In genomic region chr11:74051347-74051746, GRCm38 (mm10) we compare ENCODE assay signal across 29 mouse cellular contexts. TPM values are rescaled to one million over a fixed set of nuclear protein-coding genes. Genes with fewer than 3 reads are reported as not detected.
A peak's percentile ranks its signal among the peaks of the same experiment; 100 is the strongest.
DNase-seq lines count a peak whose midpoint lies in the region; ATAC-seq and TF ChIP-seq lines count a peak whose summit lies in the region.
"Had no signal": no experiment of that assay in that cellular context is flagged by ENCODE, and none has a peak within 500 bp of the region (broad histone marks: within the 10 kb centered on the region; RNA-seq: fewer than 3 reads in every experiment).

No protein-coding gene starts in this region.

- H3K9me3 ChIP-seq in ES-E14 (ENCODE audit: control insufficient read depth, insufficient read depth, low read depth, low read length) = no peaks in the 10 kb centered on the region
- H3K9me3 ChIP-seq: embryonic facial prominence, embryonic 13.5 days; heart, embryonic 15.5 days; intestine, embryonic 15.5 days had no signal

- in situ Hi-C loops in ES-E14 (cut with MboI; ENCODE audit: low sequenced_read_pairs in 2 of 2, unreplicated experiment in 2 of 2) = loop anchor here in 1 of 2 experiments (10.0 kb wide), 1 partner anchor 313 kb away; the partner anchor contains the start of gene Olfr412

- no peak for DNase-seq in layer of hippocampus, adult 2 months (ENCODE audit: low spot score in 2 of 2)
- no peak for DNase-seq in layer of hippocampus, postnatal 25 days (ENCODE audit: extremely low spot score in 1 of 2, low spot score in 1 of 2)
- DNase-seq in ES-E14 (ENCODE audit: low read depth, low spot score) = peak; percentile 6
- DNase-seq in ZHBTc4 (ENCODE audit: low read depth, low spot score) = peak; percentile 6
- DNase-seq in urinary bladder, postnatal 4 days (ENCODE audit: low spot score in 2 of 2) = no peak
- DNase-seq: adrenal gland, adult 8-10 months; adrenal gland, postnatal 25 days; cerebellum, adult 2 months; cerebellum, postnatal 36 days; embryo, embryonic 11 days; gastrocnemius, postnatal 25 days; heart, adult 18-20 months; heart, postnatal 10 days; heart, postnatal 36 days had no signal

- H3K36me3 ChIP-seq in ES-E14 (ENCODE audit: control insufficient read depth, insufficient read depth, low read length, poor library complexity, severe bottlenecking) = no peaks in the 10 kb centered on the region
- H3K36me3 ChIP-seq: embryonic facial prominence, embryonic 10.5 days; embryonic facial prominence, embryonic 13.5 days; forebrain, embryonic 12.5 days; forebrain, embryonic 15.5 days; heart, embryonic 12.5 days; heart, embryonic 15.5 days; hindbrain, embryonic 10.5 days; hindbrain, embryonic 13.5 days; intestine, embryonic 15.5 days had no signal

- no peak overlapping the region for H3K4me3 ChIP-seq in layer of hippocampus, adult 2 months
- no peak overlapping the region for H3K4me3 ChIP-seq in ES-E14 (ENCODE audit: insufficient read depth in 1 of 2, low read depth in 1 of 2, low read length in 2 of 2, poor library complexity in 1 of 2, severe bottlenecking in 1 of 2)
- H3K4me3 ChIP-seq: embryonic facial prominence, embryonic 10.5 days; embryonic facial prominence, embryonic 13.5 days; erythroblast, embryonic 14.5 days; forebrain, embryonic 12.5 days; forebrain, embryonic 15.5 days; heart, embryonic 12.5 days; heart, embryonic 15.5 days; hindbrain, embryonic 10.5 days; hindbrain, embryonic 13.5 days; intestine, embryonic 15.5 days had no signal

- no peaks in the 10 kb centered on the region for H3K4me1 ChIP-seq in ES-E14 (ENCODE audit: control insufficient read depth in 2 of 2, insufficient read depth in 2 of 2, low read length in 2 of 2, poor library complexity in 1 of 2)
- H3K4me1 ChIP-seq: embryonic facial prominence, embryonic 10.5 days; embryonic facial prominence, embryonic 13.5 days; forebrain, embryonic 12.5 days; forebrain, embryonic 15.5 days; heart, embryonic 12.5 days; heart, embryonic 15.5 days; hindbrain, embryonic 10.5 days; hindbrain, embryonic 13.5 days; intestine, embryonic 15.5 days had no signal

- H3K9ac ChIP-seq in ES-E14 (ENCODE audit: insufficient read depth, low read depth, low read length, poor library complexity, severe bottlenecking) = no peak overlapping the region
- H3K9ac ChIP-seq: embryonic facial prominence, embryonic 13.5 days; forebrain, embryonic 12.5 days; forebrain, embryonic 15.5 days; heart, embryonic 12.5 days; heart, embryonic 15.5 days; hindbrain, embryonic 13.5 days; intestine, embryonic 15.5 days had no signal

- H3K27ac ChIP-seq in layer of hippocampus, adult 2 months = no peak overlapping the region
- no peak overlapping the region for H3K27ac ChIP-seq in ES-E14 (ENCODE audit: insufficient read depth, low read depth, low read length, poor library complexity, severe bottlenecking)
- H3K27ac ChIP-seq: embryonic facial prominence, embryonic 10.5 days; embryonic facial prominence, embryonic 13.5 days; forebrain, embryonic 12.5 days; forebrain, embryonic 15.5 days; heart, embryonic 15.5 days; hindbrain, embryonic 10.5 days; hindbrain, embryonic 13.5 days; intestine, embryonic 15.5 days had no signal

- ATAC-seq in megakaryocyte progenitor cell, adult 5-6 weeks (replicated peaks; ENCODE audit: poor library complexity) = no peak
- ATAC-seq: activated CD4-positive, CD25-positive, alpha-beta regulatory T cell, adult 4 months; forebrain, embryonic 15.5 days; hindbrain, embryonic 16.5 days; intestine, embryonic 15.5 days; Patski had no signal

- TF ChIP-seq CTCF in layer of hippocampus, adult 2 months (conservative IDR thresholded peaks at IDR 0.05) = peak; percentile 12; the same call in 1 of the 2 replicates

TF ChIP-seq in ES-E14, 5 proteins besides CTCF, POLR2A, EP300 and RAD21:
- no peak for TF ChIP-seq CHD2 (IDR thresholded peaks at IDR 0.05; ENCODE audit: low read depth, low read length)
- TF ChIP-seq ZNF384 (IDR thresholded peaks at IDR 0.05; ENCODE audit: low read depth, low read length) = no peak
- TF ChIP-seq ZC3H11A (IDR thresholded peaks at IDR 0.05; ENCODE audit: borderline replicate concordance, low read depth, low read length) = no peak

RNA-seq across cellular contexts. Expression of gene Olfr139, which starts 5.0 kb away (rescaled TPM):
- not detected for total RNA-seq in layer of hippocampus, adult 2 months (2021)
- total RNA-seq in layer of hippocampus, postnatal 25 days (2021) = not detected
- total RNA-seq in ES-E14 (2012; rRNA removed) = not detected in 2 replicates
- not detected in 2 replicates for total RNA-seq in megakaryocyte progenitor cell, adult 5-6 weeks (2015)
- not detected in 2 replicates for total RNA-seq in megakaryocyte progenitor cell, adult 5-6 weeks (2017)
- total RNA-seq: adrenal gland, adult 8-10 months; adrenal gland, postnatal 25 days; gastrocnemius, adult 8-10 months; gastrocnemius, postnatal 25 days; heart, adult 18-20 months; heart, postnatal 10 days; heart, postnatal 36 days had no signal

RNA-seq across cellular contexts. Expression of gene Olfr399, which starts 5.1 kb away (rescaled TPM):
- total RNA-seq in layer of hippocampus, adult 2 months (2021) = not detected
- not detected for total RNA-seq in layer of hippocampus, postnatal 25 days (2021)
- total RNA-seq in ES-E14 (2012; rRNA removed) = not detected in 2 replicates
- not detected in 2 replicates for total RNA-seq in megakaryocyte progenitor cell, adult 5-6 weeks (2015)
- total RNA-seq in megakaryocyte progenitor cell, adult 5-6 weeks (2017) = not detected in 2 replicates
- total RNA-seq: adrenal gland, adult 8-10 months; adrenal gland, postnatal 25 days; gastrocnemius, adult 8-10 months; gastrocnemius, postnatal 25 days; heart, adult 18-20 months; heart, postnatal 10 days; heart, postnatal 36 days had no signal

RNA-seq across cellular contexts. Expression of gene Zfp616, which starts 18.4 kb away (rescaled TPM):
- not detected for total RNA-seq in layer of hippocampus, adult 2 months (2021)
- total RNA-seq in layer of hippocampus, postnatal 25 days (2021) = not detected
- total RNA-seq in ES-E14 (2012; rRNA removed) = not detected in 2 replicates
- not detected in 2 replicates for total RNA-seq in megakaryocyte progenitor cell, adult 5-6 weeks (2015)
- not detected in 2 replicates for total RNA-seq in megakaryocyte progenitor cell, adult 5-6 weeks (2017)
- total RNA-seq: adrenal gland, adult 8-10 months; adrenal gland, postnatal 25 days; gastrocnemius, adult 8-10 months; gastrocnemius, postnatal 25 days; heart, adult 18-20 months; heart, postnatal 10 days; heart, postnatal 36 days had no signal

Comparison
In these comparisons a context has a peak if more than half of its experiments do, and no peak if none do; other contexts are left out.
1. DNase-seq: peak in ES-E14 (single experiment) and ZHBTc4 (single experiment); none in layer of hippocampus, adult 2 months (0 of 2), layer of hippocampus, postnatal 25 days (0 of 2) and urinary bladder, postnatal 4 days (0 of 2).